Comparison of ENCODE assay signal across 9 mouse cellular contexts in the genomic region with DNA sequence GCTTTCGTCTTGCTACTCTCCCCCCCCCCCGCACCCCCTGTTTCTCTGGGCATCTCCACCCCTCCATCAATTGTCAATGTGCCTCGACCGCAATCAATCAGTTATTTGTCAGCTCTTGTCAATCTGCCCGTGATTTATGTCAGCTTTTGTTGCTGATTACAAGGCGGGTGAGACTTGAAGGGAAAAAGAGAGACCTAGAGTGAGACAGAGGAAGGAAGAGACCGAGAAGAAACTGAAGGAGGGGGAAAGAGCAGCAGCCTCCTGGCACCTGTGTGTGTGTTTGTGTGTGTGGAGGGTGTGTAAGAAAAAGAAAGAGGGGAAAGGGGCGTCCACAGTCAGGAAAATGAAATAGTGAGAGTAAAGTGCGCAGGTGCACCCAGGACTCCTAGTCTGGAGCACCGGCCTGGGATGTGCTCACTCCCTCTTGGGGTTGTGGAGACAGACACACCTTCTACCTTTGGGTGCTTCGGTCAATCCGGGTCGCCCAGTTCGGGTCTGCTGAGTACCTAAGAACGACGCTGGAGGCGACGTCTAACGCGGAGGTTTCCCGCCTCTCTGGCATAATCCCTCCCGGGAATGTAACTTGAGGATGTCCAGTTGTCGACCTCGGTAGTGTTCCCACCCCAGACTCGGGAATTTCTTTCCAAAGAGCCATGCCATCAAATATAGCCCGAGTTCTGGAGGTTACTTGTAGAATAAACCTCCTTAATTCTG. TPM values are rescaled to one million over a fixed set of nuclear protein-coding genes. Genes with fewer than 3 reads are reported as not detected.
DNase-seq lines count a peak whose midpoint lies in the region; ATAC-seq lines count a peak whose summit lies in the region.
"Had no signal": no experiment of that assay in that cellular context is flagged by ENCODE, and none has a peak within 500 bp of the region (broad histone marks: within the 10 kb centered on the region; RNA-seq: fewer than 3 reads in every experiment).

No protein-coding gene starts in this region.

- WGBS in embryonic facial prominence, embryonic 11.5 days = under 1% methylated on average over 26 of the region's 26 CpGs
- under 1% methylated on average over 26 of the region's 26 CpGs for WGBS in limb, embryonic 10.5 days
- 1% methylated on average over 26 of the region's 26 CpGs for WGBS in midbrain, embryonic 15.5 days

- peaks cover 14% of the 10 kb centered on the region for H3K27me3 ChIP-seq in embryonic facial prominence, embryonic 11.5 days (ENCODE audit: control insufficient read depth, insufficient read depth, low read length)
- peaks cover 69% of the 10 kb centered on the region for H3K27me3 ChIP-seq in limb, embryonic 10.5 days (ENCODE audit: low read depth, poor library complexity, severe bottlenecking)
- peaks cover 31% of the 10 kb centered on the region for H3K27me3 ChIP-seq in midbrain, embryonic 15.5 days (replicated peaks)
- H3K27me3 ChIP-seq: CH12.LX had no signal

- peak overlapping the region; percentile 54 for H3K9ac ChIP-seq in embryonic facial prominence, embryonic 11.5 days (replicated peaks; ENCODE audit: low read length)
- peak overlapping the region; percentile 38 for H3K9ac ChIP-seq in midbrain, embryonic 15.5 days

- H3K4me3 ChIP-seq in embryonic facial prominence, embryonic 11.5 days (ENCODE audit: low read depth, low read length) = peak overlapping the region; percentile 81
- H3K4me3 ChIP-seq in limb, embryonic 10.5 days = peak overlapping the region; percentile 85
- H3K4me3 ChIP-seq in midbrain, embryonic 15.5 days = peak overlapping the region; percentile 86

- H3K27ac ChIP-seq in embryonic facial prominence, embryonic 11.5 days (replicated peaks; ENCODE audit: low read depth, low read length) = peak overlapping the region; percentile 68
- H3K27ac ChIP-seq in limb, embryonic 10.5 days = peak overlapping the region; percentile 98
- peak overlapping the region; percentile 71 for H3K27ac ChIP-seq in midbrain, embryonic 15.5 days

- peak overlapping the region; percentile 82 for H3K4me2 ChIP-seq in embryonic facial prominence, embryonic 11.5 days (ENCODE audit: low read depth, low read length)
- H3K4me2 ChIP-seq in midbrain, embryonic 15.5 days = peak overlapping the region; percentile 88

- DNase-seq in heart, adult 11 months = peak; percentile 96
- no peak for DNase-seq in heart, adult 8-10 months (ENCODE audit: low spot score)
- peak; percentile 52 for DNase-seq in embryonic facial prominence, embryonic 11.5 days (ENCODE audit: low spot score)
- DNase-seq in heart, postnatal 14 days = peak; percentile 16 to 20
- peak; percentile 70 for DNase-seq in limb, embryonic 10.5 days (ENCODE audit: low spot score)
- DNase-seq in spleen, postnatal 4 days (ENCODE audit: low spot score in 2 of 2) = no peak
- DNase-seq in natural killer cell, adult 2 months (ENCODE audit: low spot score in 2 of 2) = no peak

- no peak for ATAC-seq in embryonic facial prominence, embryonic 11.5 days (replicated peaks; ENCODE audit: insufficient number of reproducible peaks, low FRiP score, low TSS enrichment, low read depth)
- ATAC-seq in midbrain, embryonic 15.5 days (replicated peaks) = 0 out of 2 replicates have a peak, but pooled peaks have one; percentile 4

- H3K36me3 ChIP-seq in embryonic facial prominence, embryonic 11.5 days (replicated peaks; ENCODE audit: control insufficient read depth, insufficient read depth, low read depth, low read length) = peaks cover 3% of the 10 kb centered on the region
- peaks cover 18% of the 10 kb centered on the region for H3K36me3 ChIP-seq in limb, embryonic 10.5 days
- H3K36me3 ChIP-seq in midbrain, embryonic 15.5 days (replicated peaks) = no peaks in the 10 kb centered on the region

- intact Hi-C loops in heart, postnatal 14 days (cut with DNase I) = loop anchor here (5.0 to 10.0 kb wide), 5 partner anchors 179 to 1416 kb away; no protein-coding TSS in a partner anchor

- peaks cover 3% of the 10 kb centered on the region; the same call in 1 of the 2 replicates for H3K4me1 ChIP-seq in embryonic facial prominence, embryonic 11.5 days (ENCODE audit: control insufficient read depth, insufficient read depth, low read length)
- H3K4me1 ChIP-seq in limb, embryonic 10.5 days = peaks cover 83% of the 10 kb centered on the region
- H3K4me1 ChIP-seq in midbrain, embryonic 15.5 days = peaks cover 56% of the 10 kb centered on the region

- no peaks in the 10 kb centered on the region for H3K9me3 ChIP-seq in embryonic facial prominence, embryonic 11.5 days (replicated peaks; ENCODE audit: control insufficient read depth, low read length)
- no peaks in the 10 kb centered on the region for H3K9me3 ChIP-seq in limb, embryonic 10.5 days (replicated peaks)
- no peaks in the 10 kb centered on the region for H3K9me3 ChIP-seq in midbrain, embryonic 15.5 days

RNA-seq across cellular contexts. Expression of a gene that starts 0.7 kb away (rescaled TPM):
- total RNA-seq in heart, adult 8-10 months (2022) = 1 to 10 TPM; 1.9 to 2.2 (median 2.2) TPM
- polyA plus RNA-seq in embryonic facial prominence, embryonic 11.5 days (2014; fragmentation: Nextera tagmentation; extraction: Ambion mirVana) = 9.5 and 10.2 TPM in 2 replicates
- 1 to 10 TPM; 1.8 to 2.6 TPM for total RNA-seq in heart, postnatal 14 days (2021)
- polyA plus RNA-seq in limb, embryonic 10.5 days (2016; fragmentation: Nextera tagmentation; extraction: Ambion mirVana) = 18.5 and 22.6 TPM in 2 replicates
- 5.8 and 5.9 TPM in 2 replicates for polyA plus RNA-seq in midbrain, embryonic 15.5 days (2015; fragmentation: Nextera tagmentation; extraction: Ambion mirVana)
- total RNA-seq: CH12.LX had no signal

RNA-seq across cellular contexts. Expression of a gene that starts 30.8 kb away (rescaled TPM):
- 1 to 10 TPM; 1.8 to 3.0 (median 2.4) TPM for total RNA-seq in heart, adult 8-10 months (2022)
- polyA plus RNA-seq in embryonic facial prominence, embryonic 11.5 days (2014; fragmentation: Nextera tagmentation; extraction: Ambion mirVana) = 0.22 TPM in 1 of 2 replicates, not detected in the other
- 1 to 10 TPM in 1 of 2 experiments, under 1 TPM in 1; 0.76 to 1.0 TPM for total RNA-seq in heart, postnatal 14 days (2021)
- polyA plus RNA-seq in limb, embryonic 10.5 days (2016; fragmentation: Nextera tagmentation; extraction: Ambion mirVana) = 0.48 and 0.51 TPM in 2 replicates
- 0.31 and 0.32 TPM in 2 replicates for polyA plus RNA-seq in midbrain, embryonic 15.5 days (2015; fragmentation: Nextera tagmentation; extraction: Ambion mirVana)

Comparison
In these comparisons a context has a peak if more than half of its experiments do, and no peak if none do; other contexts are left out.
1. DNase-seq: peak in heart, adult 11 months (single experiment), embryonic facial prominence, embryonic 11.5 days (single experiment), heart, postnatal 14 days (2 of 2) and limb, embryonic 10.5 days (single experiment); none in heart, adult 8-10 months (single experiment), spleen, postnatal 4 days (0 of 2) and natural killer cell, adult 2 months (0 of 2).
2. Peak in every context shown above with its lines, with median percentiles within 50 percentile points of each other: H3K27ac ChIP-seq and H3K4me3 ChIP-seq.